Mouse (Mus musculus): ENCODE results near the gene Plin4. TPM values are rescaled to one million over a fixed set of nuclear protein-coding genes. Genes with fewer than 3 reads are reported as not detected.

Gene Plin4
- polyA plus RNA-seq, 1 experiment from 2014 or later = 0.09 TPM

DNA sequence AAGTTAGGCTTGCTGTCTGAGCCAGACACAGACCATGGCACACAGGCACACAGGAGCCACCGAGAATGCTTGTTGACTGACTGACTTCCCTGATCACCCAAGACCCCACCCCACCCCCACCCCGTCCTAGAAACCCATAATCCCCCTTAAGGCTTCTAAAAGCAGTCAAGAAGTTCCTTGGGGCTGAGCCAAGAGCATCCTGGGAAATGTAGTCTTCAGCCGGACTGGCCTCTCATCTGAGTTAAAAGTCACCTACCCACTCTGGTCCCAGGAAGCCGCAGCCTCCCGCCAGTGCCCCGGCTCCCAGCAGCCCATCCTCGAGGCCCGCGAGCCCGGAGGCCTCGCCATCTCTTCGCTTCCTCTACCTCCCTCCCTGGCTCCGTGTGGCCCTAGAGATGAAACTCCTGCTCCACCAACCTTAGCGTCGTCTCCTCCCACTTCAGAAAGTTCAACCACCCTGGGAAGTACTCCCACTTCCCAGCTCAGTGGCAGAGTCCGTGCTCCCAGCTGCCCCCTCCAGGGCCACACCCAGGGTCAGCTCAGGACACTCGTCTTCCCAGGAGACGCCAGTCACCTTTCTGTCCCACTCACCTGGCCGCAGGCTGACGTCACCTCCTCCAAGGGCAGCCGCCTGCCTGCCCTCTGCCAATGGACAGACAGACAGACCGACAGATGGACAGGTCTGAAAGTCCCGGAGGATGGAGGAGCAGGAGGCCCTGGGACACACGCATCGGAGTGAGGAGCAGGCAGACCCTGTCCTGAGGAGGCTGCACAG lies 28.4 kb upstream of the Plin4 start:
- H3K4me3 ChIP-seq = peak overlapping the region; percentile 79
- no peaks in the 10 kb centered on the region for H3K36me3 ChIP-seq
- peak overlapping the region; percentile 96 for H3K4me2 ChIP-seq (replicated peaks)
- 0 out of 2 replicates have a peak overlapping the region, but pooled peaks have one; percentile 15 for H3K9ac ChIP-seq (replicated peaks)
- peaks cover 54% of the 10 kb centered on the region for H3K4me1 ChIP-seq
- peaks cover 78% of the 10 kb centered on the region for H3K27me3 ChIP-seq
- ATAC-seq (ENCODE audit: low FRiP score, low read depth) = no peak
- 17% methylated on average over 25 of the region's 25 CpGs for WGBS
- no peaks in the 10 kb centered on the region for H3K9me3 ChIP-seq
- H3K27ac ChIP-seq (replicated peaks) = no peak overlapping the region

DNA sequence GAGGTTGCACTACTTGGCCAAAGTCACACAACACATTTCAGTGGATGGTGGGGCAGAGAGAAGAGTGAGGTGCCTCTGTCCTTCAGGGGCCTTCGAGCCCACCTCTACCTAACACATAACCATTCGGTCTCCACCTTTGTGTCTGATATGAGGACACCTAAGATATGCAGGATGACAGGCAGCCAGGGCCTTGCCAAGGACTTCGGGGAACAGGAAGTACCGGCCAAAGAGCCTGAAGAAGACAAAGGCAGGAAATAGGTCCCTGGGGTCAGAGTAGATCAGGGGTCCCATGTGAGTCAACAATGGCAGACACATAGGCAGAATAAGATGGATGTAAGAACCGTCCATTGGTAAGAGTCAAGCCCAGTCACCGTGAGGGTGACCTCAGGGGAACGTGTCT lies 27.0 kb upstream of the Plin4 start:
- Histone ChIP-seq H3K9ac (replicated peaks) (no peak overlapping the region), H3K27ac (replicated peaks) (no peak overlapping the region), H3K9me3 (no peaks in the 10 kb centered on the region), H3K4me3 (no peak overlapping the region), H3K36me3 (no peaks in the 10 kb centered on the region), H3K27me3 (peaks cover 64% of the 10 kb centered on the region), H3K4me2 (replicated peaks) (no peak overlapping the region), H3K4me1 (peaks cover 41% of the 10 kb centered on the region)
- ATAC-seq (ENCODE audit: low FRiP score, low read depth) = no peak
- 89% methylated on average over 7 of the region's 7 CpGs for WGBS

GRCm38 (mm10) chr17:56134463-56134971 lies 24.9 kb upstream of the Plin4 start:
- H3K9ac ChIP-seq (replicated peaks) = 0 out of 2 replicates have a peak overlapping the region, but pooled peaks have one; percentile 21
- under 1% methylated on average over 27 of the region's 27 CpGs for WGBS
- peak overlapping the region; percentile 43 for H3K4me2 ChIP-seq (replicated peaks)
- peaks cover 17% of the 10 kb centered on the region; the same call in 1 of the 2 replicates for H3K36me3 ChIP-seq
- peak; percentile 19; the same call in 1 of the 2 replicates for ATAC-seq (ENCODE audit: low FRiP score, low read depth)
- peaks cover 43% of the 10 kb centered on the region for H3K27me3 ChIP-seq
- peaks cover 31% of the 10 kb centered on the region for H3K4me1 ChIP-seq
- no peaks in the 10 kb centered on the region for H3K9me3 ChIP-seq
- H3K27ac ChIP-seq (replicated peaks) = no peak overlapping the region
- H3K4me3 ChIP-seq = peak overlapping the region; percentile 19; the same call in 1 of the 2 replicates

GRCm38 (mm10) chr17:56133457-56134363 lies 24.1 kb upstream of the Plin4 start:
- peaks cover 23% of the 10 kb centered on the region for H3K4me1 ChIP-seq
- peaks cover 35% of the 10 kb centered on the region for H3K27me3 ChIP-seq
- no peak overlapping the region for H3K27ac ChIP-seq (replicated peaks)
- 21% methylated on average over 20 of the region's 21 CpGs for WGBS
- no peaks in the 10 kb centered on the region for H3K9me3 ChIP-seq
- H3K36me3 ChIP-seq = peaks cover 22% of the 10 kb centered on the region; the same call in 1 of the 2 replicates
- H3K4me2 ChIP-seq (replicated peaks) = peak overlapping the region; percentile 43
- H3K9ac ChIP-seq (replicated peaks) = 0 out of 2 replicates have a peak overlapping the region, but pooled peaks have one; percentile 21
- H3K4me3 ChIP-seq = no peak overlapping the region
- ATAC-seq (ENCODE audit: low FRiP score, low read depth) = peak; percentile 32; the same call in 1 of the 2 replicates

DNA sequence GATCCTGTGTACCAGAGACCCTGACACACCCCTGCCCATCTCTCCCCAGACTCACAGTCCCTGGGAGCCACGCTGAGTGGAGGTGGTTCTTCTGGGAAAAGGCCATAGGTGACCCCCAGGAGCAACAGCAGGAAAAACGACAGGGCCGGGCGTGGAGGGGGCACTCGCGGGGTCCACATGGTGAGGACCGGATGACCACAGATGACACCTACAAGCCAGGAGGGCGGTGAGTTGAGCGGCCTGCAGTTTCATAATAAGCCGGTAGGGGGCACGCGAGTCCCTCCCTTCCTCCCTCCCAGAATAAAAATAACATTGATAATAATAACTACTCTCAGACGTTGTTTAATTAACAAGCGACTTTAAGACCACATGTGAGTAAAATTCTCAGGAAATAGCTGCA lies 23.1 kb upstream of the Plin4 start:
- WGBS = 5% methylated on average over 14 of the region's 14 CpGs
- Histone ChIP-seq H3K4me1 (peaks cover 12% of the 10 kb centered on the region), H3K9ac (replicated peaks) (no peak overlapping the region), H3K36me3 (peaks cover 30% of the 10 kb centered on the region), H3K9me3 (no peaks in the 10 kb centered on the region), H3K4me3 (no peak overlapping the region), H3K4me2 (replicated peaks) (no peak overlapping the region), H3K27me3 (peaks cover 27% of the 10 kb centered on the region), H3K27ac (replicated peaks) (no peak overlapping the region)
- 0 out of 2 replicates have a peak, but pooled peaks have one; percentile 8 for ATAC-seq (ENCODE audit: low FRiP score, low read depth)

GRCm38 (mm10) chr17:56131814-56132213 lies 22.2 kb upstream of the Plin4 start:
- Histone ChIP-seq H3K4me1 (peaks cover 11% of the 10 kb centered on the region), H3K27ac (replicated peaks) (no peak overlapping the region), H3K27me3 (peaks cover 21% of the 10 kb centered on the region), H3K4me2 (replicated peaks) (no peak overlapping the region), H3K9ac (replicated peaks) (no peak overlapping the region), H3K9me3 (no peaks in the 10 kb centered on the region), H3K36me3 (peaks cover 34% of the 10 kb centered on the region), H3K4me3 (no peak overlapping the region)
- no peak for ATAC-seq (ENCODE audit: low FRiP score, low read depth)
- 41% methylated on average over 7 of the region's 7 CpGs for WGBS

DNA sequence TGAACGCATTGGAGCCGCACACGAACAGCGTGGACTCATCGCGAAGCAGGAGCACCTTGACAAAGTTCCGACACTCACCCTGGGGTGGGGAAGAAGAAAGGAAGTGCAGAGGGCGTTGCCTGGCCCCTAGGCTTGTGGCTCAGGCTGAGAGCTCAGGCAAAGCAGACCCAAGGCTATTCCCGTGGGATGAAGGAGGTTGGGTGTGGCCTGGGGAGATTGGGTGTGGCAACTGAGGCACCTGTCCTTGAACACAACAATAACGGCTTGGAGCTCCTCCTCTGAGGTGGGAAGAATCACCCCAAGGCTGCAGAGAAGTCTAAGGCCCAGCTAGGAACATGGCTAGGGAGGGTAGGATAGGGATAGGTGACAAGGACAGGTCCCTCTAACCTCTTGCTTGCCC lies 21.5 kb upstream of the Plin4 start:
- no peak overlapping the region for H3K4me3 ChIP-seq
- H3K9ac ChIP-seq (replicated peaks) = no peak overlapping the region
- peaks cover 11% of the 10 kb centered on the region for H3K4me1 ChIP-seq
- H3K4me2 ChIP-seq (replicated peaks) = no peak overlapping the region
- no peak for ATAC-seq (ENCODE audit: low FRiP score, low read depth)
- WGBS = 94% methylated on average over 10 of the region's 10 CpGs
- H3K9me3 ChIP-seq = no peaks in the 10 kb centered on the region
- H3K27ac ChIP-seq (replicated peaks) = no peak overlapping the region
- H3K36me3 ChIP-seq = peaks cover 34% of the 10 kb centered on the region
- H3K27me3 ChIP-seq = peaks cover 20% of the 10 kb centered on the region

DNA sequence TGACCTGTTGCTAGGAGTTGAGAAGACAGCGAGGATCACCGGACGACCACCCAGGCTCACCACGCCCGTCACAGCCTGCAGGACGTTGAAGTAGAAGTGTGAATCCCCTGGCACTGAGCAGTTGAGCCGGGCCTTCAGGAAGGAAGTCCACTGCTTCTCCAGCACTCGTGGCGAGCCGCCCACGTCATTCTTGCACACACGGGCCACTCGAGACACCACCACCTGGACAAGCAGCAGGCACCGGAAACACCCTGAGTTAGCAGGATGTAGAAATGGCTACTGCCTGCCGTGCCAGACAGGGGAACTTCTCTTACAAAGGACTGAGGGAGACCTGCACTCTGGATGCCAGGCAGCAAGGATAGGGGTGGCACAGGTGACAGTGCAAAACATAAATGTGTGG lies 18.6 kb upstream of the Plin4 start:
- no peak overlapping the region for H3K9ac ChIP-seq (replicated peaks)
- peaks cover 8% of the 10 kb centered on the region; the same call in 1 of the 2 replicates for H3K4me1 ChIP-seq
- H3K4me3 ChIP-seq = no peak overlapping the region
- peaks cover 41% of the 10 kb centered on the region for H3K36me3 ChIP-seq
- ATAC-seq (ENCODE audit: low FRiP score, low read depth) = no peak
- peaks cover under 1% of the 10 kb centered on the region; the same call in 1 of the 2 replicates for H3K9me3 ChIP-seq
- H3K27ac ChIP-seq (replicated peaks) = no peak overlapping the region
- 87% methylated on average over 15 of the region's 15 CpGs for WGBS
- peaks cover 30% of the 10 kb centered on the region for H3K27me3 ChIP-seq
- H3K4me2 ChIP-seq (replicated peaks) = no peak overlapping the region

DNA sequence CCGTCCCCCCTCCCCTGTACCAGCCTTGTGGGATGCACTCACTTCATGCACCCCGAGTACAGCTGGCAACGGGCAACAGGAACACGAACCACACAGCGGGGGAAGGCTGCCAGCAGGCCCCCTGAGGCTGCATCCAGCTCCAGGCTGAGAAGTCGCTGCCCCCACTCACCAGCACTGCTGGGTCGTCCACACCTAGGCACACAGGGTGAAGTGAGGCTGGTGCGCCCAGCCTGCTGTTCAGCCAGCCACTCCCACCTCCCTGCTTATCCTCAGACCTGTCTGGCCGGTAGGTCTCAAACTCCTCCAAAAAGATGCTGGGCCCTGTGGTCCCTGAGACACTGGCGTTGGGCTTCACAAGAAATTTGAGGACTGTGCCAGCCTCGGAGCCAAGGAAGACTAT lies 16.6 kb upstream of the Plin4 start:
- Histone ChIP-seq H3K27me3 (peaks cover 50% of the 10 kb centered on the region), H3K4me1 (peaks cover 8% of the 10 kb centered on the region; the same call in 1 of the 2 replicates), H3K4me2 (replicated peaks) (no peak overlapping the region), H3K9ac (replicated peaks) (no peak overlapping the region), H3K9me3 (peaks cover 15% of the 10 kb centered on the region), H3K4me3 (no peak overlapping the region), H3K36me3 (peaks cover 39% of the 10 kb centered on the region), H3K27ac (replicated peaks) (no peak overlapping the region)
- no peak for ATAC-seq (ENCODE audit: low FRiP score, low read depth)
- 80% methylated on average over 11 of the region's 11 CpGs for WGBS

- Histone ChIP-seq H3K36me3 (peaks cover 30% of the 10 kb centered on the region), H3K4me3 (no peak overlapping the region), H3K4me2 (replicated peaks) (no peak overlapping the region), H3K4me1 (peaks cover 8% of the 10 kb centered on the region; the same call in 1 of the 2 replicates), H3K9me3 (peaks cover 15% of the 10 kb centered on the region), H3K9ac (replicated peaks) (no peak overlapping the region), H3K27ac (replicated peaks) (no peak overlapping the region), H3K27me3 (peaks cover 60% of the 10 kb centered on the region)
- ATAC-seq (ENCODE audit: low FRiP score, low read depth) = no peak
- 79% methylated on average over 4 of the region's 4 CpGs for WGBS
Measured at GRCm38 (mm10) chr17:56125276-56125630, 15.7 kb upstream of the Plin4 start.

DNA sequence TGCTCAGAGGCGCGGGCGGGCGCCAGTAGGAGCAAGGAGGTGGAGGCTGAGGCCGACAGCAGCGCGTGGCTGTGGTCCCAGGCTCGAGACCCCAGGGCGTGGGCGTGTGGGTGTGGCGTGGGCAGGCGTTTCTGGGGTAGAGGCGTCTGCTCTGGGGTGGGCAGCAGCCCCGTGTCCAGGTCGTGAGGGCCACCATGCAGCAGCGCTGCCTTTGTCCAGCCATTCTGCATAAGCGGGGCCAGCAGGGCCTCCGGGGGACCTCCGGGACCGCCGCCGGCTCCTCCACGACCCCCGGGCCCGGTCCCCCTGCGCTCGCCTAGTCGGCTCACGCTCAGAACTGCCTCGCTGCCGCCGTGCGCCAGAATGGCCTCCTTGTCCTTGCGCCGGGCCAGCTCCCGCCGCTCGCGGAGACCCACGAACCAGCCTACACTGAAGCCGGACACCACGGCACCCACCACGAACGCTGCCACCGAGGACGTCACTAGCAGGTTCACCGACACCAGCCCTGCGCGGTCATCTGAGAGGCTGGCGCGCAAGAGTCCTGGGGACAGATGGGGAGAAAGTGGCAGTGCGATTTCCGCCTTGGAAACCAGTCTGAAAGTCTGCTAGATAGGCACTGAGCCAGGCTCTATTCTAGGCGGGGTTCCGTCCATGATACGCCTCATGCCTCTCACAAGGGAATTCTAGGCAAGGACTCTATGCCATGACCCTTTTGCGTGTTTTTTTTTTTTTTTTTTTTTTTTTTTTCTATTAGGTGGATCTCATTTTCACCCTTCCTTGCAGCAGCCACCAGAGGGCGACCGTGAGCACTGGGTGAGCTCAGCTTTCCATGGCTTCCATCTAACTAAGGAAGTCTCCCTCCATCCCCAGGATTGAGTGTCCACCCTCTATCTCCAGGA lies 15.0 kb upstream of the Plin4 start:
- H3K36me3 ChIP-seq = peaks cover 25% of the 10 kb centered on the region
- H3K4me3 ChIP-seq = peak overlapping the region; percentile 35
- 8% methylated on average over 46 of the region's 59 CpGs for WGBS
- H3K27ac ChIP-seq (replicated peaks) = no peak overlapping the region
- peaks cover 8% of the 10 kb centered on the region; the same call in 1 of the 2 replicates for H3K4me1 ChIP-seq
- peaks cover 15% of the 10 kb centered on the region for H3K9me3 ChIP-seq
- 0 out of 2 replicates have a peak overlapping the region, but pooled peaks have one; percentile 41 for H3K9ac ChIP-seq (replicated peaks)
- peaks cover 66% of the 10 kb centered on the region for H3K27me3 ChIP-seq
- peak overlapping the region; percentile 54 for H3K4me2 ChIP-seq (replicated peaks)
- ATAC-seq (ENCODE audit: low FRiP score, low read depth) = peak; percentile 35
